ENCODE assay signal across 8 mouse cellular contexts in genomic region chr6:51458925-51459312, GRCm38 (mm10). TPM values are rescaled to one million over a fixed set of nuclear protein-coding genes. Genes with fewer than 3 reads are reported as not detected.
DNase-seq lines count a peak whose midpoint lies in the region; ATAC-seq and TF ChIP-seq lines count a peak whose summit lies in the region.

No protein-coding gene starts in this region.

- H3K27ac ChIP-seq in neural tube, embryonic 14.5 days (ENCODE audit: low read depth, low read length), result no peak overlapping the region
- H3K27ac ChIP-seq in liver, embryonic 14.5 days, result no peak overlapping the region

- no peak overlapping the region for H3K9ac ChIP-seq in neural tube, embryonic 14.5 days (replicated peaks; ENCODE audit: low read depth, low read length)
- H3K9ac ChIP-seq in liver, embryonic 14.5 days (replicated peaks), result no peak overlapping the region

- 51% methylated on average over 2 of the region's 2 CpGs for WGBS in neural tube, embryonic 14.5 days
- 26% methylated on average over 2 of the region's 2 CpGs for WGBS in liver, embryonic 14.5 days (ENCODE audit: insufficient replicate concordance)

- H3K4me1 ChIP-seq in neural tube, embryonic 14.5 days (ENCODE audit: control insufficient read depth, insufficient read depth, low read length), result no peaks in the 10 kb centered on the region
- peaks cover 0 to 4% of the 10 kb centered on the region in 2 experiments; a peak in 1 of 4 replicates for H3K4me1 ChIP-seq in liver, embryonic 14.5 days (replicated peaks; ENCODE audit: control insufficient read depth in 2 of 2, insufficient read depth in 2 of 2, low read length in 1 of 2)

- 0 out of 2 replicates have a peak, but pooled peaks have one; percentile 10 for ATAC-seq in neural tube, embryonic 14.5 days (ENCODE audit: low read depth)
- peak; percentile 17; the same call in 1 of the 2 replicates for ATAC-seq in liver, embryonic 14.5 days (ENCODE audit: insufficient read depth)

- TF ChIP-seq CTCF in liver, embryonic 14.5 days (IDR thresholded peaks at IDR 0.05; ENCODE audit: low read depth), result no peak

- no peak overlapping the region for H3K4me2 ChIP-seq in neural tube, embryonic 14.5 days (ENCODE audit: low read depth, low read length)
- no peak overlapping the region for H3K4me2 ChIP-seq in liver, embryonic 14.5 days (ENCODE audit: low read depth)

- intact Hi-C loops in left cerebral cortex, postnatal 14 days (cut with DNase I), result no loop called here
- intact Hi-C loops in left cerebral cortex, postnatal 10 days (cut with DNase I), result no loop called here

- H3K36me3 ChIP-seq in neural tube, embryonic 14.5 days (ENCODE audit: control insufficient read depth, insufficient read depth, low read length), result peaks cover 48% of the 10 kb centered on the region
- H3K36me3 ChIP-seq in liver, embryonic 14.5 days (replicated peaks; ENCODE audit: control insufficient read depth, insufficient read depth, low read depth), result peaks cover 52% of the 10 kb centered on the region

- DNase-seq in adrenal gland, adult (ENCODE audit: inconsistent age in 2 of 2, low spot score in 1 of 2), result peak; percentile 49 to 91
- no peak for DNase-seq in adrenal gland, postnatal 4 days (ENCODE audit: low spot score in 2 of 2)
- DNase-seq in neural tube, embryonic 10.5 days (ENCODE audit: extremely low spot score, low spot score), result no peak
- DNase-seq in liver, embryonic 14.5 days (ENCODE audit: low read depth in 3 of 3, low spot score in 3 of 3), result no peak
- no peak for DNase-seq in left cerebral cortex, postnatal 14 days (ENCODE audit: low spot score in 2 of 2)
- no peak for DNase-seq in left cerebral cortex, postnatal 10 days (ENCODE audit: extremely low spot score in 1 of 2, low spot score in 2 of 2)
- no peak for DNase-seq in right cerebral cortex, postnatal 36 days (ENCODE audit: low spot score in 2 of 2)

- no peaks in the 10 kb centered on the region for H3K9me3 ChIP-seq in neural tube, embryonic 14.5 days (ENCODE audit: control insufficient read depth, low read length)
- no peaks in the 10 kb centered on the region for H3K9me3 ChIP-seq in liver, embryonic 14.5 days (ENCODE audit: control insufficient read depth, low read length)

- H3K4me3 ChIP-seq in neural tube, embryonic 14.5 days (ENCODE audit: low read depth, low read length), result no peak overlapping the region
- no peak overlapping the region for H3K4me3 ChIP-seq in liver, embryonic 14.5 days (ENCODE audit: insufficient read depth in 1 of 2, low read depth in 2 of 2, low read length in 2 of 2)

- TF ChIP-seq EP300 in liver, embryonic 14.5 days (IDR thresholded peaks at IDR 0.05; ENCODE audit: low read depth), result no peak

- H3K27me3 ChIP-seq in neural tube, embryonic 14.5 days (ENCODE audit: control insufficient read depth, insufficient read depth, low read length), result no peaks in the 10 kb centered on the region
- H3K27me3 ChIP-seq in liver, embryonic 14.5 days (ENCODE audit: control insufficient read depth, insufficient read depth, low read length), result no peaks in the 10 kb centered on the region

RNA-seq across cellular contexts. Expression of gene Hnrnpa2b1, which starts 10.8 kb away (rescaled TPM):
- total RNA-seq in adrenal gland, postnatal 4 days (2021), result 100 to 1,000 TPM; 776 to 871 TPM
- polyA plus RNA-seq in neural tube, embryonic 14.5 days (2014; fragmentation: Nextera tagmentation; extraction: Ambion mirVana), result 791 and 971 TPM in 2 replicates
- 353 and 684 TPM in 2 replicates for polyA plus RNA-seq in liver, embryonic 14.5 days (2012; rRNA removed)
- 462 and 503 TPM in 2 replicates for polyA plus RNA-seq in liver, embryonic 14.5 days (2014; fragmentation: Nextera tagmentation; extraction: Ambion mirVana)
- 100 to 1,000 TPM; 446 to 458 TPM for total RNA-seq in left cerebral cortex, postnatal 14 days (2021)
- total RNA-seq in left cerebral cortex, postnatal 10 days (2021), result 100 to 1,000 TPM; 545 to 564 TPM

RNA-seq across cellular contexts. Expression of gene Cbx3, which starts 11.2 kb away (rescaled TPM):
- 100 to 1,000 TPM; 172 to 178 TPM for total RNA-seq in adrenal gland, postnatal 4 days (2021)
- 360 and 386 TPM in 2 replicates for polyA plus RNA-seq in neural tube, embryonic 14.5 days (2014; fragmentation: Nextera tagmentation; extraction: Ambion mirVana)
- 25.8 and 50.6 TPM in 2 replicates for polyA plus RNA-seq in liver, embryonic 14.5 days (2012; rRNA removed)
- 264 and 269 TPM in 2 replicates for polyA plus RNA-seq in liver, embryonic 14.5 days (2014; fragmentation: Nextera tagmentation; extraction: Ambion mirVana)
- total RNA-seq in left cerebral cortex, postnatal 14 days (2021), result 100 to 1,000 TPM; 143 to 159 TPM
- total RNA-seq in left cerebral cortex, postnatal 10 days (2021), result 100 to 1,000 TPM; 171 to 176 TPM

RNA-seq across cellular contexts. Expression of gene Nfe2l3, which starts 26.4 kb away (rescaled TPM):
- 1 to 10 TPM in 1 of 2 experiments, under 1 TPM in 1; 0.96 to 2.1 TPM for total RNA-seq in adrenal gland, postnatal 4 days (2021)
- 4.2 and 4.6 TPM in 2 replicates for polyA plus RNA-seq in neural tube, embryonic 14.5 days (2014; fragmentation: Nextera tagmentation; extraction: Ambion mirVana)
- 0.11 and 0.13 TPM in 2 replicates for polyA plus RNA-seq in liver, embryonic 14.5 days (2012; rRNA removed)
- polyA plus RNA-seq in liver, embryonic 14.5 days (2014; fragmentation: Nextera tagmentation; extraction: Ambion mirVana), result 0.10 and 0.20 TPM in 2 replicates
- total RNA-seq in left cerebral cortex, postnatal 14 days (2021), result 1 to 10 TPM; 2.5 to 3.6 TPM
- total RNA-seq in left cerebral cortex, postnatal 10 days (2021), result 1 to 10 TPM; 4.4 to 6.9 TPM

Comparison
In these comparisons a context has a peak if more than half of its experiments do, and no peak if none do; other contexts are left out.
1. DNase-seq: peak in adrenal gland, adult (2 of 2); none in adrenal gland, postnatal 4 days (0 of 2), neural tube, embryonic 10.5 days (single experiment), liver, embryonic 14.5 days (0 of 3), left cerebral cortex, postnatal 14 days (0 of 2), left cerebral cortex, postnatal 10 days (0 of 2) and right cerebral cortex, postnatal 36 days (0 of 2).